Mouse (Mus musculus) cerebellum, adult (tissue): ENCODE results near the gene Olfr320.
"Not testable (repeated sequence)": the region's sequence is repeated elsewhere in the genome, so short reads cannot be mapped to it uniquely, and the experiment has no call there.

ENCODE experiments used
- ATAC-seq: cut with Nextera tagmentation; 2 replicates; pipeline ENCODE4 v1.9.2; 2017; ENCODE audit warnings: mild to moderate bottlenecking, moderate library complexity, mixed read lengths; ENCODE audit not compliant: insufficient number of reproducible peaks, low FRiP score, low TSS enrichment

Gene Olfr320

GRCm38 (mm10) chr11:58680799-58681198 lies at the start of gene Olfr320:
Gene Olfr320, plus strand, starts transcription at chr11:58681099.
- no peak for ATAC-seq

- ATAC-seq, result no peak
Observed at GRCm38 (mm10) chr11:58634878-58635277, 46.0 kb upstream of the Olfr320 start.

DNA sequence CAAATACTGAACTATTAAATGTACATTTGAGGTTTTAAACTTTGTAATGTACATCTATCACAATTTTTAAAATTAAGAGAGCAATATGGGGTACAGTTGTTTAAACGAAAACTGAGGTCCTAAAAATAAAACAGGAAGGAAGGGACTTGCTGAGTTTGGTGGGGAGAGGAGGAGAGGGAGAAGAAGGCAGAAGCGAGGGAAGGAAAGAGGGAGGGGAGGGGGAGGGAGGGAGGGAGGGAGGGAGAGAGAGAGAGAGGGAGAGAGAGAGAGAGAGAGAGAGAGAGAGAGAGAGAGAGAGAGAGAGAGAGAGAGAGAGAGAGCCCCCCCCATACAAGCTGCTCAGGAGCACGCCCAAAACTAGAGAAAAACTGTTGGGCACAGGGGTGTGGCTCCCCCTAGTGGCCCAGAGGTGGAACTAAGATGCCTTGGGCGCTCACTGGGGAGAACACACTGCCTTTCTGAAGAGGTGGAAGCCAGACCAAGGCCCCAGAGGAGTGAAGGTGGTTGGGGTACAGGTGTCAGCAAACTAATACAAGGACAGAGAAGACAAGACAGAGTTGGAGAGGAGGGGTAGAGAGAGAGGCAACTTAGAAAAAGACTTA lies 44.4 kb upstream of the Olfr320 start:
- ATAC-seq, result no peak

- no peak for ATAC-seq
Observed at GRCm38 (mm10) chr11:58638176-58638701, 42.7 kb upstream of the Olfr320 start.

DNA sequence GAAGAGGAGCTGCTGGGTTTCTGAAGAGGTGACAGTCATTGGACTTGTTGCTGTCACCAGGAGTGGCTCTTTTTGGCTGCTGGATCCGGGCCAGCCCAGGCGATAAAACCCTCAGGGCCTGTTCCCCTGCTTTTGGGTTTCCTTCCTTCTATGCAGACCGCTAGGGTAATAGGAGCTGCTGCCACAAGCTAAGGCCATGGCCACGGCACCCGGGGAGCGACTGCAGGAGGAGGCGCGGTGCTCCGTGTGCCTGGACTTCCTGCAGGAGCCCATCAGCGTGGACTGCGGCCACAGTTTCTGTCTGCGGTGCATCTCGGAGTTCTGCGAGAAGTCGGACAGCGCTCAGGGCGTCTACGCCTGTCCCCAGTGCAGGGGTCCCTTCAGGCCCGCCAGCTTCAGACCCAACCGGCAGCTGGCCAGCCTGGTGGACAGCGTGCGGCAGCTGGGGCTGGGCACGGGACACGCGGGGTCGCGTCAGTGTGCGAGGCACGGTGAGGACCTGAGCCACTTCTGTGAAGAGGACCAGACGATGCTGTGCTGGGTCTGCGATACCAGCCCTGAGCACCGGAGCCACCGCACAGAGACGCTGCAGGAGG lies 40.5 kb upstream of the Olfr320 start, which contains the start of gene Trim58:
Trim58 (plus strand) TSS at position 194 of the 596 bp plus-strand sequence.
- no peak for ATAC-seq

DNA sequence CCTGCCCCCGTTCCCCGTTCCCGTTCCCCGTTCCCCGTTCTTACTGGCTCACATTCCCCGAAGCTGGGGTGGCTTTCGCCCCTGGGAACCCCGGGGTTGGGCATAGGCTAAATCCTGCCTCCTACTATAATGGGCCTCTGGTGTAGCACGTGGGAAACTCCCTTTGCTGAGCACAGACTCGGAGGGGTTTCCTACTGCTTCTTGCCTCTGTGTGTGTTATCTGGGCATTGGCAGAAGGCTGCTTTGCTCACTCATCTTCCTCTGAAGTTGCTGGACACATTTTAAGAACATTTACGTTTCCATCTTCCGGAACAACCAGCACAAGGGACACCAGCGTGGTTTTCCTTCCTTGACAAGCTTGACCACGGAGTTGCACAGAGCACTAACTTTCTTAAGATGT lies 39.8 kb upstream of the Olfr320 start:
- ATAC-seq, result no peak

DNA sequence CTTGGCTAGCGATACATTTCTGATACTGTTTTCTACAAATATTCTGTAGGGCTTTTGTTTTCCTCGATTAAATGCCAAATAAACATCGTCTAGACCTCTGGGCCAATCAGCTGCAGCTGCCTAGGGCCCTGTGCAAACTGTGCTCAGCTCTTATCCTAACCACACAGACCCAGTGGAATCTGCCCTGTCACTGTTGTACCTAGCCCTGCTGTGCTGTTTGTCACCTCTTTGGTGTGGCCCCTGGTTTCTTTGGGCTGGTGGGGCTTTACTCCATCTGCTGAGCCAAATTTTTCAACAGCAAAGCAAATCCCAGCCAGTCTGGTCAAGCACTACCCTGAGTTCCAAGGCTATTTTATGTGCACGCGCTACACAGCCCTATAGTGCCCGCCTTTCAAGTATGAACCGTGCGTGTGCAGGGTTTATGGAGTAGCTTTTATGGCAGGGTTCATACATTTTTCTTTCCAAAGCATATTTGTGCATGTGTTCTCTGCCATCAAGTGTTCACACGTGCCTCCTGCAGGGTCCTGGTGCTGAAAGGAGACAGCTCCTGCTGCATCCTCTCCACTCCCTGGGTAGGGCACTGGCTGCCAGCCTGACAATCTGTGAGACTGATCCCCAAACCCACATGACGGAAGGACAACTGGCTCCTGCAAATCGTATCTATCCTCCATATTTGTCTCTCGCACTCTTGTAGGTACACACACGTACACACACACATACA lies 39.1 kb upstream of the Olfr320 start:
- ATAC-seq, result no peak

GRCm38 (mm10) chr11:58643350-58643749 lies 37.5 kb upstream of the Olfr320 start:
- no peak for ATAC-seq

- ATAC-seq, result no peak
Observed at GRCm38 (mm10) chr11:58655151-58655550, 25.7 kb upstream of the Olfr320 start.

- no peak for ATAC-seq
Observed at GRCm38 (mm10) chr11:58658596-58658995, 22.3 kb upstream of the Olfr320 start, which contains the start of gene Olfr322. Gene Olfr322, plus strand, starts transcription at chr11:58658782.

- no peak for ATAC-seq
Observed at GRCm38 (mm10) chr11:58669252-58669651, 11.6 kb upstream of the Olfr320 start.

DNA sequence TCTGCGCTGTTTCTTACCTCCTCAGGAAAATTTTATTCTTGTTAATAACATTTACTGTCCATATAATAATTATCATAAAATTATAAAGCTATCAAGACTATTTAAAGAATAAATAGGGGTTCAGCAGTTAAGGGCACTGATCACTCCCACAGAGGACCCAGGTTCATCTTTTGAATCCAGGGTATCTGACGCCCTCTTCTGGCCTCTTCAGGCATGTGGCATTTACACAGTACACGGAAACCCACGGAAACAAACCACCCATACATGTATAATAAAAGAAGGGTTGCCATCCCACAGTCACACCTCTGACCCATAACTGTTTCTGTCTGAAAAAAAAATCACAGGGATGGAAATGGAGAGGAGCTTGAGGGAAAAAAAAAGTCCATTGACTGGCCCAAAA lies 9.1 kb upstream of the Olfr320 start:
- no peak for ATAC-seq

DNA sequence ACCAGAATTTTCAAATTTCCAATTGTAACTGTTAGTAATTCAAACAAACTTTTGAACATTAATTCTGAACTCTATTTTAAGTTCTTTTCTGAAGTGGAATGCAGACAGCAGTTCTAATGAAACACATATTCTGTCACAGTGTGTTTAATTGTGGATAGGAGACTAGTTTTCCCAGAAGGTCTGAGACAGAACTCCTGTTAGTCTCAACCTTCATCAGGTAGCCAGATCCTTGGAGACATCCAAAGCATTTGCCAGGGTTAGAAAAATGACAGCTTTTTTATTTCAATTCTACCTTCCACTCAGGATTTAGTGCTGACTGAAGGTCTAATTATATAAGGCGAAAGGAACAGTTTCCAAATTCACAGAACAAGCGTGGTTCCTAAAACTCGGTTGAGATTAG lies 18.0 kb downstream of the Olfr320 start, which contains the start of gene Olfr319:
Olfr319 (plus strand) TSS at position 301 of the 400 bp plus-strand sequence.
- ATAC-seq, result no peak

DNA sequence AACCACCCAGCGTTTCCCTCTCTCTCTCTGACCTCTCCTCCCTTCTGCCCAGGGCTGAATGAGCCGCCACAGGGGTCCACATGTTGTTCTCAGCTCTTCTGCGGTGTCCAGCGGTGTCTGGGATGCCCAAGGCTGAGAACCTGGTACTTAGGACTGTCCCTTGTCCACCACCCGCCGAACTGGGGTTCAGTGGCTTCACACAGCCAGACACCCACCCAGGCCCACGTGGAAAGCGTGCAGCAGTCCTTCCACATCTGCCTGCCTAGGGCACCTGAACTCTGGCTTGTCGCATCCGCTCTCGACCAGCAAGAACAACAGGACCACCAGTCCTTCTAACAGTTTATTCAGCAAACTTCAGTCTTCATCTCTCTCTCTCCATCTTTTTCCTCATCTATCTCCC lies 28.2 kb downstream of the Olfr320 start:
- no peak for ATAC-seq

GRCm38 (mm10) chr11:58717723-58718122 lies 36.8 kb downstream of the Olfr320 start:
- not testable (repeated sequence) for ATAC-seq

DNA sequence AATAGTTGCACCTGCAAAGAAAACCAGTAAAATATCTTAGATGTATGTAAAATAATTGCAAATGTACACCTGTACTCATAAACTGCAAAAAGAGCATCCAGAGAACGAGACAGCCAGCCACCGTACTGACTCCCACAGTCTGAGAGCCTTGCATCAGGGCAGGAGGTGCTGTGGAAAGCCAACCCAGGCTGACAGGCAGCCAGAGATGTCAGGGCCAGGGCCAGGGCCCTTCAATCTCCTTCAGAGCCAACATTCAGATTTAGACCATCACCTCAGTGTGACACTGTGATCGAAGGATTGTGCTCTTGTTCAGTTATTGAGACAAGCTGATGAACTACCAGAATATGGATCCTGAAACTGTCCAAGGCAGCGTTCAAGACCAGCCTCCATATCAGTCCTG lies 38.8 kb downstream of the Olfr320 start:
- no peak for ATAC-seq

DNA sequence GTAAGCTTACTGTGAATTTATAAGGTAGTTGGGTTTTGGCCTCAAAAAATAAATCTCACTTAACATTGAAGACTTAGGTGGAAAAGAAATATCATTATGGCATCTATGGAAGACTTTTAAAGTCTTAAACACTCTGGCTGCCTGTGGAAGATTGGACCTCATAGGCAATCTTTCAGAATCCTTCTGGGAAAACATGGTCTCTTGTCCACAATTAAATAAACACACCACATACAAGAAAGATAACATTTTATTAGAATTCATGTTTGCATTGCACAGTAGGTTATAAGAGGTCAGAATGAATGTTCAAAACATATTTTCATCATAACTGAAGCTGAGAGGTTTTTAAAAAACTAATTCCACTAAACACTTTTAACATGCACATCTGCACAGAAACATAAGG lies 43.0 kb downstream of the Olfr320 start, which contains the start of gene Olfr318:
Olfr318 (minus strand) TSS at position 101 of the 400 bp plus-strand sequence.
- ATAC-seq, result no peak

DNA sequence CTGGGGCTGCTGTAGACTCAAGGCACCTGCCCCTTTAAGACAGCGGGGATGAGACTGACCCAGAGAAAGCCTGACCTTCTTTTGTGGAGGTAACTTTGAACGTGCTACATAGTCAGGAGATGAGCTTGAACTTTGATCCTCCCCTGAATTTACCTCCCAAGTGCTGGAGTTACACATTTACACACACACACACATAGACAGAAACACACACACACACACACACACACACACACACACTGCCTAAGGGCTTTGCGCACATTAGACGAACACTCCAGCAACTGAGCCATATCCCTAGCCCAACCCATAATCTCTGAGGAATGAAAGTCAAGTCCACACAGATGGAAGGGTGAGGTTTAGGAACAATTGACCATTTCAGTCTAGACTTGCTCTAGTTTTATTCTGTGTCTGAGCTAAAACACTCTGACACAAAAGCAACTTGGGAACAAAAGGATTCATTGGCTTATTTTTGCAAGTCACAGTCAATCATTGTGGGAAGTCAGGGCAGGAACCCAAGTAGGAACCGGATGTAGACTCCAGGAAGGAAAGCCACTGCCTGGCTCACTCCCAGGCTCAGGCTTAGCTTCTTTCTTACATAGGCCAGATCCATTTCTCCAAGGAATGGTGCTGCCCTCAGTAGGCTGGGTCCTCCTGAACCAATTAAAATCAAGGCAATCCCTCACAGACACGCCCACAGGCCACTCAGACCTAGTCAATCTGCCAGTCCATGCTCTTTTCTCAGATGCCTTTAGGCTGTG lies 47.2 kb downstream of the Olfr320 start:
- not testable (repeated sequence) for ATAC-seq

GRCm38 (mm10) chr11:58733372-58733771 lies 52.5 kb downstream of the Olfr320 start:
- no peak for ATAC-seq
